Mouse (Mus musculus) regulatory T cell (primary cell): ENCODE data around the gene Zmynd8.

Source experiments
- in situ Hi-C: fragments of 300-600 bp; cut with MboI, MseI; formaldehyde crosslinking; loops from one replicate; pipeline ENCODE4 v1.15.1; 2025; ENCODE audit warnings: high pct_unique_total_duplicates

Zmynd8 gene

GRCm38 (mm10) chr2:165858453-165859384, 40.1 kb downstream of the Zmynd8 start:
- in situ Hi-C loops = no loop called here

GRCm38 (mm10) chr2:165857841-165858426, 40.9 kb downstream of the Zmynd8 start:
- in situ Hi-C loops = no loop called here

GRCm38 (mm10) chr2:165857395-165857831, 41.4 kb downstream of the Zmynd8 start:
- in situ Hi-C loops = no loop called here

DNA sequence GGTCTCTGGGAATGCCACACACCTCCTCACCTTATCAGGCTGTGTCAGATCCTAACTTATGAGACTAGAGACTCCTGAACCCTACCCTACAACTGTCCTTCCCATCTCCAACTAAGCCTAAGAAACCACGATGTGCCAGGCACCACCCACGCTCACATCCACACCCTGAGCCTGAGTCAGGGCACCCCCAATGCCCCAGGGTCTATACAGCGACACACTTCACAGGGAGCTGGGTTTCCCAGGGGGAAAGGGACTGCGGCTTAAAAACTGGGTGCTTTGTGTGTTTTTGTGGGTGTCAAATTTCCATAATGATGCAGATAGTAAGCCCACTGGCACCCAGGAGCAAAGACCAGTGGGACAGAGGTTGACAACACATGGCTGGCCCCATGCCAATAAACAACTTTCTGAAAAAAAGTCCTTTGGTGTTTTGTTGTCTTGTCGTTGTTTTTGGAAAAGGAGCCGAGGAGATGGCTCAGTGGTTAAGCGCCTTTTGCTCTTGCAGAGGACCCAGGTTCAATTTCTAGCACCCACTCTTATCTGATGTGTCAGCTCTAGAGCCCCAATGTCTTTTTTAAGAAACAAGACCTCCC, 42.1 kb downstream of the Zmynd8 start:
- in situ Hi-C loops = no loop called here

GRCm38 (mm10) chr2:165855641-165856301, 43.0 kb downstream of the Zmynd8 start:
- in situ Hi-C loops = no loop called here

DNA sequence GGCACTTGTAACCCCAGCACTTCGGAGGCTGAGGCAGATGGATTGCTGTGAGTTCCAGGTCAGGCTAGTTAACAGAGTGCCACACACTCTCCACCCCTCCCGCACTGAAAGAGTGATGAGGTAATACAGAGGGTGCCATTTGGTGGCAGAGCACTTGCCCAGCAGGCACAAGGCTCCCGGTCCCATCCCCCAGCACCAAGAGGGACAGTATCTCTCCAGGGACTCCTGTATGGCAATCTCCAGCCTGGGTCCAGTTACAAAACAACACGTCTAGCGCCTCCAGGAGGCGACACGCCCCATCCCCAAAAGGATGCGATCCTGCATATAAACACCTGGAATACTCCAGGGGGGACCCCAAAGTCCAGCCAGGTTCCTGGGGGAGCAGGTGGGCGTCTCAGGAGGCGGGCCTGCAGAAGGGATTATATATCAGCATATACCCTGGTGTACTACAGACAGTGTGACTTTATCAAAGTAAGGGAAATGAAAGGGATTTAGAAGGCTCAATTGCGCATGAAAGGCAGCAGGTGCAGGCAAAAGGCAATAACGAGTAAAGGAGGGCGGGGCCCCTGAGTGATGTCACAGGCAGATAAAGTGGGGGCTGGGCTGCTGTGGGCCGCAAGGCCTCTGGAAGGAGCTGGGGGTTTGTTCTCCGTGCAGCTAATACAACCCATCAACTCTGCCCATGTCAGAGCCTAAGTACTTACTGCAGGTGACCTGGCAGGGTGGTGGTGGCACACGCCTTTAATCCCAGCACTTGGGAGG, 44.4 kb downstream of the Zmynd8 start:
- in situ Hi-C loops = no loop called here

DNA sequence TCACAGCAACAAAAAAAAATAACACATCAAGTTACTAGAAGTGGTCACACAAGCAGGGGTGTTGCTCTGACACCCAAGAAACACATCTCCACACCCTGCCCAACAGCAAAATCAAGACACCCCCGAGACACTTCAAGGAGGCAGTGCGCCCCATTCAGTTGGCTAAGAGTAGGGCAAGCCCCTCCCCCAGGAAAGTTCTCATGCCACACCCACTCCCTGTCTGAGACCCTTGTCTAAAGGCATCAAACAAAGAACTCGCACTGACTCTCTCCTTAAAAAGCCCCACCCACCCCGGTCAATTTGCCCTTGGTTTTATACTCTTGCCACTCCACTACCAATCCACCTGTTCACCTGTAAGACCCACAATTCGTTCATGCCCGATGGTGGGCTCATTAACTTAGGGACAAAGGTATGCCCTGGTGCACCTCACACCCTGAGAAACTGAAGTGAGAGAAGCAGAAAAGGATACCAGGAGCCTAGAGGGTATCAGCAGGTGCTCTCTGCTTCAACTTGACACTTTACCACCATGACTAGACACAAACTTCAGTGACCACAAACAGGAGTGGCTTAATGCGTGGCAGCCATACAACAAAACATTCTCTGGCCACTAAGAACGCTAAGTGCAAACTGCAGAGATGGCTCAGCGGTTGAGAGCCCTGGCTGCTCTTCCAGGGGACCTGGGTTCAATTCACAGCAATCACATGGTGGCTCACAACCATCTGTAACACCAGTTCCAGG, 45.8 kb downstream of the Zmynd8 start:
- in situ Hi-C loops = no loop called here

- in situ Hi-C loops = no loop called here
These were observed 46.4 kb downstream of the Zmynd8 start for GRCm38 (mm10) chr2:165852453-165852852.

DNA sequence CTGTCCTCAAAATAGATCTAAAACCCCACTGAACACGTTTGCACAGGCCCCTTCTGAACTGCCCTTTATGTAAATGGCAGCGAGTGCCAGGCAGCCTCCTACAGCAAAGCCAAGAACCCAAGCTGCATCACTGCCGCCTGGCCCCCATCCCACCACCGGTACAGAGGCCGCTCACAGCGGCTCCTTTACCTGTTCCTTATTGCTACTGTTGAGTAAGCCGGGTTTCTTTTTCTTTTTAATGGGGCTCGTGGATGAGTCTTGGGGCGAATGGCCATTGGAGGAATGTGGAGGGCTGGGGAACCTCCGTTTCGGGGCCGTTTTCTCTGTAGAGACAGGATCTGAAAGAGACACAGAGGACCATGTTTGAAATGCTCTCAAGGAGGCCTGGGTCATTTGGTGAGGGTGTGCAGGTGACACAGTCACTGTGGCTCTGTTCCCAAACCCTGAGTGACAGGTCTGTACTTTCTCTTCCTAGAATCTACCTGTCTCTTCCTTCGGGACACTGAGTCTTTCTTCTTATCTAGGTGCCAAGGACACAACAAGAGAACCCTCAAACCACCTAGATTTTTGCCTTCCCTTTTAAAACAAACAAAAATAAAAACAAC, 46.9 kb downstream of the Zmynd8 start:
- in situ Hi-C loops = no loop called here

GRCm38 (mm10) chr2:165850826-165851225, 48.0 kb downstream of the Zmynd8 start:
- in situ Hi-C loops = no loop called here

DNA sequence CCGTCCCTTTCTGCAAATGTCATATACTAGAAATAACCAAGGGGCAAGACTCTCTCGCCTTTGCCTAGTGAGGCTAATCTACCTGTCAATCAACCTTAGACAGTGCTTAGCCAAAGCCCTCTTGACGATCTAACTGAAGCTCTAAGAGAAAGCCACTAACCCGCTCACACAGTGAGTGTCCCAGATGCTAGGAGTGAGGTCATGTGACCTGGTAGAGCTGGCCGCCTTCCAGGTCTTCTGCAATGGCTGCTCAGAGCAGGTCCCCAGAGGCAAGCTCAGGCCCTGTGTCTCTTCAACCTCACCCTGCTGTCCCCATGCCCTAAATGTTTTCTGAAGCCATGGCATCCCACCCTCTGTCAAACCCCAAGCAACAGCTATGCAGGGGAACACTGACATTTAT, 49.7 kb downstream of the Zmynd8 start:
- in situ Hi-C loops = loop anchor here (25.0 kb wide), 1 partner anchor 213 kb away; no protein-coding TSS in a partner anchor

DNA sequence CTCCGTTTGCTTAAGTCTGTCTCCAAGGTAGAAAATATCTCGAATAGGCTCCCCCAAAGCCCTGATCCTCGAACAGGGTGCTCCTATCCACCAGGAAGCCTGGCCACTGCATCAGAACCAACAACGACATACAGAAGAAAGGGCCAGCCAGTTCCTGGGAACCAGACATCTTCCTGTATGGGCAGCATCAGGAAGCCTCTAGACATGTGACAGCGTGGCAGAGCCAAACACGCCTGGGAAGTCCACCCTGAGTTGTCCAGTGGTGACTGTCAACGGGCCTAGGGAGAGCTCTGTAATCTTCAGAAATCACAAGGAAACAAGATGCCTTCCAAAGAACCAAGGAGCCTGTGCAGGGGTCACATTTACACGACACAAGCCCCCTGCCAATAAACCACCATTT, 52.0 kb downstream of the Zmynd8 start:
- in situ Hi-C loops = loop anchor here (25.0 kb wide), 1 partner anchor 216 kb away; no protein-coding TSS in a partner anchor

DNA sequence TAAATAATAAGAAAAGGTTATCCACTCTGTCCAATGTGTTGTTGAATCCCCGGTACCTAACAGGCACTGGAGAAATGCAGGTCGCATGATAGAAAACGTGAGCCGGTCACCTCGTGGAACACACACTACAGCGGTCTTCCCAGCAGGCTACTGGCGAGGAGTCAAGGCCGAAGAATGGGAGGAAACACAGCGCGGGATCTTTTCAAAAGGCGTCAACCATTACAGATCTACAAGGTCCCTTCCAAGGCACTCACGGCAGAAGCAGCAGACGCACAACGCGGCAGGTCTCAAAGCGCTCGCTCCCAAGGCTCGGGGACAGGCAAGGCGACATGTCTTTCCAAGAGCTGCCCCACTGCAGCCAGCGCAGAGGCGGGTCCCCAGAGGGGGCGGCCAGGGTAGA, 53.3 kb downstream of the Zmynd8 start:
- in situ Hi-C loops = loop anchor here (25.0 kb wide), 1 partner anchor 217 kb away; no protein-coding TSS in a partner anchor

DNA sequence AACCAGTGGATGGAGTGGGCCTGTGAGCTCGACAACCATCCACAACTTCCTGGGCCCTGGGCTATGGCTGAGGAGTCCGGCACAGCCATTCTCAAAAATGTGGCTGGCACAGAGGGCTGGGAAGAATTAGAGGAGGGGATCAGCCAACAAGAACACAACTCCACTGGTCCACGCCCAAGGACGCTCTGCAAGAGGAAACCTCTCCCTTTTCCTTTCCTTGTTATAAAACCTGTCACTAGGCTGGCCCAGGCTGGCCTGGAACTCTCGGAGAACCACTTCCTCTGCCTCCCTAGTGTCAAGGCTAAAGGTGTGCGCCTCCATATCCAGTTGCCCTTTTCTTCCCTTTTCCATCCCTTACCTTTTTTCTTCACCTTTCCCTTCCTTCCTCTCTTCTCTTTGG, 55.5 kb downstream of the Zmynd8 start:
- in situ Hi-C loops = loop anchor here (25.0 kb wide), 1 partner anchor 219 kb away; no protein-coding TSS in a partner anchor

DNA sequence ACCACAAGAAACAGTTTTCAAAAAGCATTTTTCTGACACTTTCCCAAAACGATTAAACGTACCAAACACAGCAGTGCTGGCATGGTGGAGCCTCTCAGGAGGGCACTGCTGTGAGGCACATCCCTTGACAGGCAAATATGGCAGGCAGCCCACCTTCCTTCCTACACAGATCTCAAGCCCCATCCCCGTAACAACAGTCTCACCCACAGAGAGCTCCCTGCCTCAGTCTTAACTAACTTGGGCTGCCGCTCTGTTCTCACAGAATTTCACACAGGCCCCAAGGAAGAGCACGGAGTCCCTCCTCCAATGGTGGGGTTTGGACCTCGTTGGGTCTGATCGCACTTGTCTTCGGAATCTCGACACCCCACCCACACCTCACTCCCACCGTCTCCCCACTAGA, 56.6 kb downstream of the Zmynd8 start:
- in situ Hi-C loops = loop anchor here (25.0 kb wide), 1 partner anchor 220 kb away; no protein-coding TSS in a partner anchor

- in situ Hi-C loops = loop anchor here (25.0 kb wide), 1 partner anchor 220 kb away; no protein-coding TSS in a partner anchor
These were observed 57.0 kb downstream of the Zmynd8 start for GRCm38 (mm10) chr2:165841805-165842204.

DNA sequence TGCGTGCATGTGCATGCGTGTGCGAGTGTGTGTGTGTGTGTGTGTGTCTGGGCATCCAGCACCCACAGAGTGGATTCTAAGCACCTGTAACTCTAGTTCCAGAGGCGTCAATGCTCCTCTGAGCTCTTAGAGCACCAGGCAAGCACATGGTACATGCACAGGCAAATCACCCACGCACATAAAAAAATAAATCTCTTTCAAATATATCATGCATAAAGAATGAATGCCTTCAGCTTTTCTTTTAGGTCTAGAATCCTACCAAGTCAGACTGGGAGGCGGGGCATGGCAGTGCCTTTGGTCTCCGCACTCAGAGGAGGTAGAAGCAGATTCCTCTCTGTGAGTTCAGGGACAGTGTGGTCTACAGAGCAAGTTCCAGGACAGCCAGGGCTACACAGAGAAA, 58.0 kb downstream of the Zmynd8 start:
- in situ Hi-C loops = loop anchor here (25.0 kb wide), 1 partner anchor 221 kb away; no protein-coding TSS in a partner anchor

DNA sequence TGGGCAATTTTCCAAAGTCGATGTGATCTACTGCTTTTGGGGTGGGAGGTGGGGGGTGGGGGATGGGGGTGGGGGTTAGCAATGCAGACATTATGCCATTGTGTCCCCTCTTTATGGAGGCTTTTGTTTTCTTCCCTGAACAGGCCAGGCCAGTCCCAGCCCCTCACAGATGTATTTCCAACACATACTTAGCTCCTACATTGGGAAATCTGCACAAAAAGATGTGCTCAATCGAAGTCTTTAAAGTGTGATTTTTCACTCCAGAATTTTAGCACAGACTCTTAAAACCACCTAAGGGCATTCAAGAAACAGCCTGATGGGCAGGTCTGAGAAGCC, 59.5 kb downstream of the Zmynd8 start:
- in situ Hi-C loops = loop anchor here (25.0 kb wide), 1 partner anchor 223 kb away; no protein-coding TSS in a partner anchor

DNA sequence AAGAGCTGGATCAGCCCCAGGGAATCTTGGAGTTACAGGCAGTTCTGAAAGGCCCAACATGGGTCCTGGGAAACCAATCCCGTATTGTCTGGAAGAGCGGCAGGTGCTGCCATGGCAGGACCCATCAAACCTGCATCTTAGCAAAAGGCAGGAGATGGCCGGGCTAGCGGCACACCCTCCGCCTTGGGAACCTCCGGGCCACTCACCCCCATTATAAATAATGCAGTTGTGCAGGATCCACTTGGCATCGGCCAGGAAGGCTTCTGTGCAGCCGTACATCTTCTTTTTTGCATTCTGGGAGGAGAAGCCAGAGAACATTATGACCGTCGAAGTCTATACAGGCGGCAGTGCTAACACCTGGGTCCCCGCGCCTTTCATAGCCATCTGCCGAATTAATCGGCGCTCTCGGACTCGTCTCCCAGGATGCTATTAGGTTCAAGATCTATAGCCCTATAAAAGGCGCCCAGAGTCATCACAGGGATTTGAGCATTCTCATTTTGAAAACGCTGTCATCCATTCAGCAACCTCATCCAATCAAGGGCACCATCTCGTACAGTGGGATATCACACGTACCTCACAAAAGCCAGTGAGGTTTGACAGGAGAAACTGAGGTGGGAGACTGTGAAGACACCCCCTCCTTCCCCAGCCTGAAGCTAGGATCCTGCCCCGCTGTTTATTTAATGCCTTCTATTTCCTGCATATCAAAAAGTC, 60.1 kb downstream of the Zmynd8 start:
- in situ Hi-C loops = loop anchor here (25.0 kb wide), 1 partner anchor 224 kb away; no protein-coding TSS in a partner anchor
